In genomic region chr2:180428331-180428730, GRCm38 (mm10) we compare ENCODE assay signal across 11 mouse cellular contexts. TPM values are rescaled to one million over a fixed set of nuclear protein-coding genes. Genes with fewer than 3 reads are reported as not detected.
DNase-seq lines count a peak whose midpoint lies in the region; ATAC-seq and TF ChIP-seq lines count a peak whose summit lies in the region.
"Had no signal": no experiment of that assay in that cellular context is flagged by ENCODE, and none has a peak within 500 bp of the region (broad histone marks: within the 10 kb centered on the region; RNA-seq: fewer than 3 reads in every experiment).

No protein-coding gene starts in this region.

- no peaks in the 10 kb centered on the region for H3K9me3 ChIP-seq in forebrain, embryonic 14.5 days (replicated peaks; ENCODE audit: control insufficient read depth, low read length)
- H3K9me3 ChIP-seq in forebrain, embryonic 13.5 days (replicated peaks), result no peaks in the 10 kb centered on the region
- no peaks in the 10 kb centered on the region for H3K9me3 ChIP-seq in liver, embryonic 11.5 days (ENCODE audit: control insufficient read depth, low read length)
- no peaks in the 10 kb centered on the region for H3K9me3 ChIP-seq in midbrain, embryonic 13.5 days
- H3K9me3 ChIP-seq: embryonic facial prominence, embryonic 13.5 days; G1E had no signal

- no peak for ATAC-seq in forebrain, embryonic 14.5 days
- no peak for ATAC-seq in forebrain, embryonic 13.5 days
- no peak for ATAC-seq in liver, embryonic 11.5 days (replicated peaks; ENCODE audit: low FRiP score)
- ATAC-seq in midbrain, embryonic 13.5 days, result peak; percentile 32; the same call in 1 of the 2 replicates

- H3K36me3 ChIP-seq in forebrain, embryonic 14.5 days (ENCODE audit: control insufficient read depth, insufficient read depth, low read length), result no peaks in the 10 kb centered on the region
- no peaks in the 10 kb centered on the region for H3K36me3 ChIP-seq in forebrain, embryonic 13.5 days (ENCODE audit: poor library complexity, severe bottlenecking)
- H3K36me3 ChIP-seq in liver, adult 2 months (ENCODE audit: control insufficient read depth, insufficient read depth, low read length), result no peaks in the 10 kb centered on the region
- no peaks in the 10 kb centered on the region for H3K36me3 ChIP-seq in liver, embryonic 11.5 days (ENCODE audit: control insufficient read depth, insufficient read depth, low read length)
- no peaks in the 10 kb centered on the region for H3K36me3 ChIP-seq in midbrain, embryonic 13.5 days
- H3K36me3 ChIP-seq: embryonic facial prominence, embryonic 13.5 days; G1E had no signal

- WGBS in forebrain, embryonic 14.5 days, result 40% methylated on average over 2 of the region's 2 CpGs
- 20% methylated on average over 2 of the region's 2 CpGs for WGBS in forebrain, embryonic 13.5 days
- WGBS in liver, adult 2 months, result 24% methylated on average over 2 of the region's 2 CpGs
- 22% methylated on average over 2 of the region's 2 CpGs for WGBS in liver, embryonic 11.5 days
- WGBS in midbrain, embryonic 13.5 days, result 36% methylated on average over 2 of the region's 2 CpGs

- no peak for TF ChIP-seq POLR2A in liver, adult 2 months (IDR thresholded peaks at IDR 0.05; ENCODE audit: extremely low read depth, insufficient read depth, low read length)

- H3K9ac ChIP-seq in forebrain, embryonic 14.5 days (ENCODE audit: low read length), result no peak overlapping the region
- H3K9ac ChIP-seq in forebrain, embryonic 13.5 days, result no peak overlapping the region
- H3K9ac ChIP-seq in liver, adult 2 months (ENCODE audit: low read depth, low read length), result no peak overlapping the region
- no peak overlapping the region for H3K9ac ChIP-seq in liver, embryonic 11.5 days (ENCODE audit: low read depth, low read length)
- no peak overlapping the region for H3K9ac ChIP-seq in midbrain, embryonic 13.5 days (replicated peaks)
- H3K9ac ChIP-seq: embryonic facial prominence, embryonic 13.5 days had no signal

- H3K4me2 ChIP-seq in forebrain, embryonic 14.5 days (ENCODE audit: low read length), result no peak overlapping the region
- no peak overlapping the region for H3K4me2 ChIP-seq in forebrain, embryonic 13.5 days
- no peak overlapping the region for H3K4me2 ChIP-seq in liver, embryonic 11.5 days
- H3K4me2 ChIP-seq in midbrain, embryonic 13.5 days (replicated peaks), result no peak overlapping the region
- H3K4me2 ChIP-seq: embryonic facial prominence, embryonic 13.5 days had no signal

- H3K79me2 ChIP-seq in liver, adult 2 months (ENCODE audit: control insufficient read depth, insufficient read depth, low read length), result no peaks in the 10 kb centered on the region

- DNase-seq in forebrain, embryonic 14.5 days (ENCODE audit: low spot score), result peak; percentile 43
- peak; percentile 12 for DNase-seq in liver, adult 2 months (ENCODE audit: extremely low read depth, low read depth, low spot score)
- DNase-seq in liver, embryonic 11.5 days (ENCODE audit: low spot score), result no peak
- DNase-seq in brain, adult 2 months (ENCODE audit: low read depth, low spot score), result peak; percentile 55
- no peak for DNase-seq in right cerebral cortex, postnatal 14 days
- DNase-seq in adrenal gland, postnatal 25 days, result no peak
- DNase-seq: kidney, postnatal 4 days had no signal

- H3K4me1 ChIP-seq in forebrain, embryonic 14.5 days (ENCODE audit: control insufficient read depth, insufficient read depth, low read length), result no peaks in the 10 kb centered on the region
- H3K4me1 ChIP-seq in forebrain, embryonic 13.5 days, result peaks cover 19% of the 10 kb centered on the region; the same call in 1 of the 2 replicates
- H3K4me1 ChIP-seq in liver, adult 2 months (ENCODE audit: control insufficient read depth, insufficient read depth, low read length), result no peaks in the 10 kb centered on the region
- no peaks in the 10 kb centered on the region; the same call in 1 of the 2 replicates for H3K4me1 ChIP-seq in liver, embryonic 11.5 days (replicated peaks; ENCODE audit: control insufficient read depth, insufficient read depth, low read length)
- no peaks in the 10 kb centered on the region; the same call in 1 of the 2 replicates for H3K4me1 ChIP-seq in midbrain, embryonic 13.5 days (replicated peaks)

- no peaks in the 10 kb centered on the region for H3K27me3 ChIP-seq in forebrain, embryonic 14.5 days (replicated peaks; ENCODE audit: control insufficient read depth, insufficient read depth, low read length)
- H3K27me3 ChIP-seq in forebrain, embryonic 13.5 days, result no peaks in the 10 kb centered on the region
- H3K27me3 ChIP-seq in liver, adult 2 months (ENCODE audit: control insufficient read depth, insufficient read depth, low read length), result no peaks in the 10 kb centered on the region
- no peaks in the 10 kb centered on the region for H3K27me3 ChIP-seq in liver, embryonic 11.5 days (replicated peaks; ENCODE audit: control insufficient read depth, insufficient read depth, low read length)
- H3K27me3 ChIP-seq in midbrain, embryonic 13.5 days, result no peaks in the 10 kb centered on the region

- H3K27ac ChIP-seq in forebrain, embryonic 14.5 days (ENCODE audit: low read depth, low read length), result no peak overlapping the region
- H3K27ac ChIP-seq in forebrain, embryonic 13.5 days, result no peak overlapping the region
- no peak overlapping the region for H3K27ac ChIP-seq in liver, adult 2 months (replicated peaks; ENCODE audit: insufficient read depth, low read depth, low read length)
- no peak overlapping the region for H3K27ac ChIP-seq in liver, embryonic 11.5 days (ENCODE audit: low read depth, low read length)
- no peak overlapping the region for H3K27ac ChIP-seq in midbrain, embryonic 13.5 days
- H3K27ac ChIP-seq: embryonic facial prominence, embryonic 13.5 days had no signal

- no peak overlapping the region for H3K4me3 ChIP-seq in forebrain, embryonic 14.5 days (ENCODE audit: low read depth, low read length)
- H3K4me3 ChIP-seq in forebrain, embryonic 13.5 days, result no peak overlapping the region
- H3K4me3 ChIP-seq in liver, adult 2 months (ENCODE audit: insufficient read depth, low read depth, low read length), result no peak overlapping the region
- H3K4me3 ChIP-seq in liver, embryonic 11.5 days (ENCODE audit: low read depth, low read length), result no peak overlapping the region
- no peak overlapping the region for H3K4me3 ChIP-seq in midbrain, embryonic 13.5 days (replicated peaks)
- H3K4me3 ChIP-seq: embryonic facial prominence, embryonic 13.5 days had no signal

- peak; percentile 30; the same call in 1 of the 2 replicates for TF ChIP-seq CTCF in liver, adult 2 months (IDR thresholded peaks at IDR 0.05; ENCODE audit: low read depth, low read length)

RNA-seq across cellular contexts. Expression of gene Slco4a1, which starts 27.7 kb away (rescaled TPM):
- 0.74 and 1.1 TPM in 2 replicates for polyA plus RNA-seq in forebrain, embryonic 14.5 days (2014; fragmentation: Nextera tagmentation; extraction: Ambion mirVana)
- 1.1 and 2.1 TPM in 2 replicates for polyA plus RNA-seq in forebrain, embryonic 13.5 days (2015; fragmentation: Nextera tagmentation; extraction: Ambion mirVana)
- 0.09 and 0.20 TPM in 2 replicates for total RNA-seq in liver, adult 2 months (2014; rRNA removed)
- polyA plus RNA-seq in liver, adult 2 months (2012; rRNA removed), result 0.42 and 0.46 TPM in 2 replicates
- polyA plus RNA-seq in liver, embryonic 11.5 days (2014; fragmentation: Nextera tagmentation; extraction: Ambion mirVana), result 1.5 and 2.0 TPM in 2 replicates
- 1.6 and 1.9 TPM in 2 replicates for polyA plus RNA-seq in midbrain, embryonic 13.5 days (2015; fragmentation: Nextera tagmentation; extraction: Ambion mirVana)
- 1.5 and 3.9 TPM in 2 replicates for total RNA-seq in adrenal gland, postnatal 25 days (2021)
- polyA plus RNA-seq: G1E had no signal

Comparison
In these comparisons a context has a peak if more than half of its experiments do, and no peak if none do; other contexts are left out.
1. DNase-seq: peak in forebrain, embryonic 14.5 days (single experiment), liver, adult 2 months (single experiment) and brain, adult 2 months (single experiment); none in liver, embryonic 11.5 days (single experiment), right cerebral cortex, postnatal 14 days (single experiment) and adrenal gland, postnatal 25 days (single experiment).